Mouse (Mus musculus) kidney, postnatal 0 days (tissue): ENCODE measurements around the gene Gga1. TPM values are rescaled to one million over a fixed set of nuclear protein-coding genes. Genes with fewer than 3 reads are reported as not detected.

Experiments used
- ATAC-seq: fragments of 200-750 bp; cut with Nextera tagmentation; replicated peaks from 2 replicates; pipeline ENCODE4 v1.8.0; 2017; ENCODE audit warnings: low read depth, moderate number of reproducible peaks, moderate TSS enrichment, moderate library complexity; ENCODE audit not compliant: low FRiP score
- DNase-seq: peaks from one replicate; pipeline ENCODE4 v3.0.0-alpha.2; 2016; ENCODE audit warnings: low spot score
- H3K27ac ChIP-seq: fragments of 300-500 bp; sonication (generic); 2 replicates; pipeline ENCODE4 v1.5.1; 2014; ENCODE audit warnings: mild to moderate bottlenecking
- H3K27me3 ChIP-seq: fragments of 300-500 bp; sonication (generic); 2 replicates; pipeline ENCODE4 v1.6.1; 2014; ENCODE audit warnings: low read length, mixed read lengths; ENCODE audit not compliant: insufficient read depth
- H3K36me3 ChIP-seq: fragments of 300-500 bp; sonication (generic); 2 replicates; pipeline ENCODE4 v1.6.1; 2014; ENCODE audit warnings: low read length, mixed read lengths; ENCODE audit not compliant: insufficient read depth
- H3K4me1 ChIP-seq: fragments of 300-500 bp; sonication (generic); replicated peaks from 2 replicates; pipeline ENCODE4 v1.6.1; 2014; ENCODE audit warnings: antibody characterized with exemption, low read length, mixed read lengths; ENCODE audit not compliant: insufficient read depth
- H3K4me2 ChIP-seq: fragments of 300-500 bp; sonication (generic); 2 replicates; pipeline ENCODE4 v1.6.1; 2014; ENCODE audit warnings: mild to moderate bottlenecking, low read length, moderate library complexity, mixed read lengths
- H3K4me3 ChIP-seq: fragments of 300-500 bp; sonication (generic); replicated peaks from 2 replicates; pipeline ENCODE4 v1.5.1; 2014; ENCODE audit warnings: low read depth, low read length
- H3K9ac ChIP-seq: fragments of 300-500 bp; sonication (generic); 2 replicates; pipeline ENCODE4 v1.6.1; 2014; ENCODE audit warnings: low read depth, low read length
- H3K9me3 ChIP-seq: fragments of 300-500 bp; sonication (generic); replicated peaks from 2 replicates; pipeline ENCODE4 v1.6.1; 2016; ENCODE audit warnings: low read length, inconsistent platforms, mixed read lengths
- CTCF ChIP-seq: IDR thresholded peaks from 2 replicates; pipeline ENCODE4 v1.5.1; 2016; ENCODE audit warnings: antibody characterized with exemption, low read depth, mild to moderate bottlenecking, moderate library complexity
- WGBS: fragments of 180-500 bp; shearing (Covaris S2); extraction: QIAGEN DNeasy Blood & Tissue Kit; methylation state at CpG from one replicate; pipeline ENCODE4 v1.1.7; 2014; 5-methylcytosine and 5-hydroxymethylcytosine counted together
- microRNA-seq: library from miRNA; unstranded; fragments of <30 nt; microRNA quantifications from one replicate; pipeline ENCODE4, GENCODE M21; 2016
- polyA plus RNA-seq: library from polyadenylated mRNA; unstranded; fragments of >200 nt; fragmentation: Nextera tagmentation; extraction: Ambion mirVana; gene quantifications from 2 replicates; pipeline ENCODE4 v1.2.1, GENCODE M21; 2015

The Gga1 gene
- polyA plus RNA-seq, 1 experiment from 2014 or later, result 41.5 TPM

- no peak for TF ChIP-seq CTCF
- Histone ChIP-seq H3K4me2 (no peak overlapping the region), H3K9me3 (no peaks in the 10 kb centered on the region), H3K27ac (no peak overlapping the region), H3K4me1 (0 out of 2 replicates have a peak, but pooled peaks cover 9% of the 10 kb centered on the region), H3K4me3 (no peak overlapping the region), H3K36me3 (peaks cover 36% of the 10 kb centered on the region), H3K9ac (no peak overlapping the region), H3K27me3 (no peaks in the 10 kb centered on the region)
- 91% methylated on average over 13 of the region's 13 CpGs for WGBS
- DNase-seq (no peak), ATAC-seq (no peak)
These were observed 63.3 kb downstream of the Gga1 start for GRCm38 (mm10) chr15:78940325-78940724.

GRCm38 (mm10) chr15:78942663-78943062, 65.7 kb downstream of the Gga1 start:
- under 1% methylated on average over 9 of the region's 9 CpGs for WGBS
- Histone ChIP-seq H3K36me3 (peaks cover 31% of the 10 kb centered on the region), H3K4me2 (peak overlapping the region; percentile 63), H3K27ac (no peak overlapping the region), H3K9me3 (no peaks in the 10 kb centered on the region), H3K9ac (peak overlapping the region; percentile 45; the same call in 1 of the 2 replicates), H3K4me3 (peak overlapping the region; percentile 19; the same call in 1 of the 2 replicates), H3K27me3 (no peaks in the 10 kb centered on the region), H3K4me1 (0 out of 2 replicates have a peak, but pooled peaks cover 4% of the 10 kb centered on the region)
- TF ChIP-seq CTCF, result peak; percentile 86
- DNase-seq (peak; percentile 92), ATAC-seq (peak; percentile 68)

Small RNAs within 50 kb of the gene (microRNA-seq; reads per million reads assigned to microRNA genes)
- not detected for gene Mir6955

Other genes starting within 250 kb of the Gga1 start
- 0.10 and 0.13 TPM in 2 replicates for gene Elfn2, start 158.4 kb upstream of the Gga1 start, polyA plus RNA-seq
- gene Mfng, start 103.7 kb upstream of the Gga1 start, polyA plus RNA-seq, result 18.8 and 18.9 TPM in 2 replicates
- 8.2 and 9.2 TPM in 2 replicates for gene Card10, start 74.1 kb upstream of the Gga1 start, polyA plus RNA-seq
- 51.4 and 57.1 TPM in 2 replicates for gene Cdc42ep1, start 34.6 kb upstream of the Gga1 start, polyA plus RNA-seq
- gene Lgals2, start 21.7 kb upstream of the Gga1 start, polyA plus RNA-seq, result 0.91 and 1.2 TPM in 2 replicates
- 0.30 TPM in 1 of 2 replicates, not detected in the other for gene Gm49510, start 22.5 kb downstream of the Gga1 start, polyA plus RNA-seq
- 19.6 and 24.6 TPM in 2 replicates for gene Sh3bp1, start 22.6 kb downstream of the Gga1 start, polyA plus RNA-seq
- 7.1 and 7.8 TPM in 2 replicates for gene Pdxp, start 36.7 kb downstream of the Gga1 start, polyA plus RNA-seq
- gene Lgals1, start 49.5 kb downstream of the Gga1 start, polyA plus RNA-seq, result 576 and 592 TPM in 2 replicates
- gene Nol12, start 57.7 kb downstream of the Gga1 start, polyA plus RNA-seq, result 43.8 and 46.8 TPM in 2 replicates
- 30.5 and 33.0 TPM in 2 replicates for gene Triobp, start 70.5 kb downstream of the Gga1 start, polyA plus RNA-seq
- 522 and 524 TPM in 2 replicates for gene H1f0, start 151.3 kb downstream of the Gga1 start, polyA plus RNA-seq
- 0.13 and 0.24 TPM in 2 replicates for gene Galr3, start 164.7 kb downstream of the Gga1 start, polyA plus RNA-seq
- 42.5 and 42.6 TPM in 2 replicates for gene Ankrd54, start 185.7 kb downstream of the Gga1 start, polyA plus RNA-seq
- gene Eif3l, start 198.0 kb downstream of the Gga1 start, polyA plus RNA-seq, result 199 and 218 TPM in 2 replicates
- gene Micall1, start 231.7 kb downstream of the Gga1 start, polyA plus RNA-seq, result 5.9 and 6.6 TPM in 2 replicates